Mouse (Mus musculus): ENCODE results near the gene Ide. TPM values are rescaled to one million over a fixed set of nuclear protein-coding genes. Genes with fewer than 3 reads are reported as not detected.

The Ide gene
- polyA plus RNA-seq, 1 experiment from 2014 or later: 44.0 TPM

GRCm38 (mm10) chr19:37255321-37255720 lies 82.3 kb downstream of the Ide start:
- Histone ChIP-seq H3K9ac (no peak overlapping the region), H3K36me3 (no peaks in the 10 kb centered on the region), H3K27ac (no peak overlapping the region), H3K9me3 (replicated peaks) (no peaks in the 10 kb centered on the region), H3K4me3 (no peak overlapping the region), H3K27me3 (no peaks in the 10 kb centered on the region), H3K4me2 (replicated peaks) (no peak overlapping the region), H3K4me1 (no peaks in the 10 kb centered on the region)
- no peak for ATAC-seq (ENCODE audit: low FRiP score)
- 91% methylated on average over 9 of the region's 9 CpGs for WGBS

- Histone ChIP-seq H3K4me3 (no peak overlapping the region), H3K9me3 (replicated peaks) (no peaks in the 10 kb centered on the region), H3K27ac (no peak overlapping the region), H3K4me2 (replicated peaks) (no peak overlapping the region), H3K36me3 (no peaks in the 10 kb centered on the region), H3K4me1 (no peaks in the 10 kb centered on the region), H3K27me3 (no peaks in the 10 kb centered on the region), H3K9ac (no peak overlapping the region)
- WGBS: 69% methylated on average over 6 of the region's 6 CpGs
- ATAC-seq (ENCODE audit: low FRiP score): no peak
Observed at GRCm38 (mm10) chr19:37252104-37252503, 85.5 kb downstream of the Ide start.

GRCm38 (mm10) chr19:37248199-37248598 lies 89.5 kb downstream of the Ide start:
- no peak overlapping the region for H3K4me2 ChIP-seq (replicated peaks)

GRCm38 (mm10) chr19:37246859-37247258 lies 90.8 kb downstream of the Ide start:
- Histone ChIP-seq H3K36me3 (no peaks in the 10 kb centered on the region), H3K27ac (no peak overlapping the region), H3K9me3 (replicated peaks) (no peaks in the 10 kb centered on the region), H3K9ac (no peak overlapping the region), H3K27me3 (no peaks in the 10 kb centered on the region), H3K4me2 (replicated peaks) (no peak overlapping the region), H3K4me1 (no peaks in the 10 kb centered on the region), H3K4me3 (no peak overlapping the region)
- no peak for ATAC-seq (ENCODE audit: low FRiP score)
- WGBS: 46% methylated on average over 3 of the region's 3 CpGs

More at GRCm38 (mm10) chr19:37248199-37248598, 89.5 kb downstream of the Ide start:
- WGBS: 86% methylated on average over 3 of the region's 3 CpGs
- Histone ChIP-seq H3K4me3 (no peak overlapping the region), H3K9ac (no peak overlapping the region), H3K27me3 (no peaks in the 10 kb centered on the region), H3K36me3 (no peaks in the 10 kb centered on the region), H3K27ac (no peak overlapping the region), H3K9me3 (replicated peaks) (no peaks in the 10 kb centered on the region), H3K4me1 (no peaks in the 10 kb centered on the region)
- no peak for ATAC-seq (ENCODE audit: low FRiP score)

GRCm38 (mm10) chr19:37242707-37243106 lies 94.9 kb downstream of the Ide start:
- Histone ChIP-seq H3K27ac (no peak overlapping the region), H3K4me1 (peaks cover 8% of the 10 kb centered on the region), H3K27me3 (0 out of 2 replicates have a peak, but pooled peaks cover 2% of the 10 kb centered on the region), H3K36me3 (no peaks in the 10 kb centered on the region), H3K9me3 (replicated peaks) (no peaks in the 10 kb centered on the region), H3K4me2 (replicated peaks) (no peak overlapping the region), H3K4me3 (no peak overlapping the region), H3K9ac (no peak overlapping the region)
- no peak for ATAC-seq (ENCODE audit: low FRiP score)
- 59% methylated on average over 2 of the region's 2 CpGs for WGBS

- H3K4me1 ChIP-seq: peaks cover 8% of the 10 kb centered on the region
- no peak overlapping the region for H3K9ac ChIP-seq
- peaks cover 2% of the 10 kb centered on the region; the same call in 1 of the 2 replicates for H3K27me3 ChIP-seq
- H3K9me3 ChIP-seq (replicated peaks): no peaks in the 10 kb centered on the region
- H3K4me2 ChIP-seq (replicated peaks): no peak overlapping the region
- H3K4me3 ChIP-seq: no peak overlapping the region
- 70% methylated on average over 5 of the region's 5 CpGs for WGBS
- no peaks in the 10 kb centered on the region for H3K36me3 ChIP-seq
- no peak overlapping the region for H3K27ac ChIP-seq
- no peak for ATAC-seq (ENCODE audit: low FRiP score)
Observed at GRCm38 (mm10) chr19:37241201-37241600, 96.5 kb downstream of the Ide start.

GRCm38 (mm10) chr19:37239096-37239495 lies 98.6 kb downstream of the Ide start:
- Histone ChIP-seq H3K4me3 (no peak overlapping the region), H3K4me2 (replicated peaks) (no peak overlapping the region), H3K36me3 (no peaks in the 10 kb centered on the region), H3K4me1 (peaks cover 9% of the 10 kb centered on the region), H3K27me3 (peaks cover 23% of the 10 kb centered on the region), H3K27ac (no peak overlapping the region), H3K9me3 (replicated peaks) (no peaks in the 10 kb centered on the region), H3K9ac (no peak overlapping the region)
- no peak for ATAC-seq (ENCODE audit: low FRiP score)
- WGBS: 35% methylated on average over 4 of the region's 4 CpGs

- no peak for ATAC-seq (ENCODE audit: low FRiP score)
- Histone ChIP-seq H3K9ac (no peak overlapping the region), H3K27ac (no peak overlapping the region), H3K36me3 (no peaks in the 10 kb centered on the region), H3K4me1 (peaks cover 12% of the 10 kb centered on the region), H3K4me2 (replicated peaks) (no peak overlapping the region), H3K27me3 (peaks cover 27% of the 10 kb centered on the region), H3K9me3 (replicated peaks) (no peaks in the 10 kb centered on the region), H3K4me3 (no peak overlapping the region)
- WGBS: 20% methylated on average over 7 of the region's 7 CpGs
Observed at GRCm38 (mm10) chr19:37238651-37239050, 99.0 kb downstream of the Ide start.

- ATAC-seq (ENCODE audit: low FRiP score): no peak
- Histone ChIP-seq H3K4me2 (replicated peaks) (no peak overlapping the region), H3K4me1 (peaks cover 12% of the 10 kb centered on the region), H3K9me3 (replicated peaks) (no peaks in the 10 kb centered on the region), H3K27me3 (peaks cover 33% of the 10 kb centered on the region), H3K9ac (no peak overlapping the region), H3K36me3 (no peaks in the 10 kb centered on the region), H3K4me3 (no peak overlapping the region), H3K27ac (no peak overlapping the region)
- WGBS: 12% methylated on average over 15 of the region's 15 CpGs
Observed at GRCm38 (mm10) chr19:37237712-37238437, 99.8 kb downstream of the Ide start.

- Histone ChIP-seq H3K27me3 (peaks cover 36% of the 10 kb centered on the region), H3K9ac (no peak overlapping the region)
Observed at GRCm38 (mm10) chr19:37237306-37237705, 100.3 kb downstream of the Ide start.

GRCm38 (mm10) chr19:37235818-37236217 lies 101.8 kb downstream of the Ide start:
- H3K27ac ChIP-seq: no peak overlapping the region
- ATAC-seq (ENCODE audit: low FRiP score): no peak
- H3K4me3 ChIP-seq: no peak overlapping the region
- H3K4me1 ChIP-seq: peaks cover 12% of the 10 kb centered on the region
- no peaks in the 10 kb centered on the region for H3K36me3 ChIP-seq
- H3K4me2 ChIP-seq (replicated peaks): no peak overlapping the region
- peaks cover 36% of the 10 kb centered on the region for H3K27me3 ChIP-seq
- 62% methylated on average over 8 of the region's 8 CpGs for WGBS
- no peak overlapping the region for H3K9ac ChIP-seq
- H3K9me3 ChIP-seq (replicated peaks): no peaks in the 10 kb centered on the region

More at GRCm38 (mm10) chr19:37237306-37237705, 100.3 kb downstream of the Ide start:
- H3K27ac ChIP-seq: no peak overlapping the region
- WGBS: 52% methylated on average over 5 of the region's 5 CpGs
- H3K36me3 ChIP-seq: no peaks in the 10 kb centered on the region
- peaks cover 12% of the 10 kb centered on the region for H3K4me1 ChIP-seq
- H3K9me3 ChIP-seq (replicated peaks): no peaks in the 10 kb centered on the region
- no peak overlapping the region for H3K4me3 ChIP-seq
- ATAC-seq (ENCODE audit: low FRiP score): no peak
- H3K4me2 ChIP-seq (replicated peaks): no peak overlapping the region

GRCm38 (mm10) chr19:37233561-37234539 lies 103.8 kb downstream of the Ide start:
- WGBS: 5% methylated on average over 63 of the region's 63 CpGs
- no peak overlapping the region for H3K27ac ChIP-seq

More at GRCm38 (mm10) chr19:37233561-37234539, 103.8 kb downstream of the Ide start:
- peaks cover 36% of the 10 kb centered on the region for H3K27me3 ChIP-seq
- H3K4me2 ChIP-seq (replicated peaks): peak overlapping the region; percentile 78
- H3K9me3 ChIP-seq (replicated peaks): no peaks in the 10 kb centered on the region
- H3K9ac ChIP-seq: peak overlapping the region; percentile 58
- no peaks in the 10 kb centered on the region for H3K36me3 ChIP-seq
- peaks cover 12% of the 10 kb centered on the region for H3K4me1 ChIP-seq
- peak; percentile 71 for ATAC-seq (ENCODE audit: low FRiP score)
- H3K4me3 ChIP-seq: peak overlapping the region; percentile 37

Data from hindbrain, embryonic 12.5 days (tissue).